Mouse (Mus musculus): ENCODE measurements around the gene Cbarp. TPM values are rescaled to one million over a fixed set of nuclear protein-coding genes. Genes with fewer than 3 reads are reported as not detected.
A peak's percentile ranks its signal among the peaks of the same experiment; 100 is the strongest.

Cbarp gene
- polyA plus RNA-seq, 1 experiment from 2014 or later = 2.6 TPM

- no peak overlapping the region for H3K9ac ChIP-seq (ENCODE audit: low read length)
- no peak overlapping the region for H3K27ac ChIP-seq (replicated peaks in 1 of 2; ENCODE audit: control insufficient read depth in 1 of 2, insufficient read depth in 1 of 2, low read depth in 2 of 2, low read length in 2 of 2)
- no peak for ATAC-seq (ENCODE audit: insufficient number of reproducible peaks, insufficient read depth, low FRiP score, low read depth)
- H3K36me3 ChIP-seq (ENCODE audit: control insufficient read depth, insufficient read depth, low read length) = peaks cover 33% of the 10 kb centered on the region
- no peaks in the 10 kb centered on the region for H3K9me3 ChIP-seq (ENCODE audit: control insufficient read depth, low read length)
- WGBS = 81% methylated on average over 10 of the region's 10 CpGs
- H3K4me1 ChIP-seq (ENCODE audit: control insufficient read depth in 2 of 2, insufficient read depth in 2 of 2, low read length in 2 of 2) = peaks cover 20 to 34% of the 10 kb centered on the region in 2 experiments
- H3K4me2 ChIP-seq (ENCODE audit: low read length) = no peak overlapping the region
- no peak overlapping the region for H3K4me3 ChIP-seq (ENCODE audit: control insufficient read depth in 1 of 2, insufficient read depth in 1 of 2, low read depth in 1 of 2, low read length in 2 of 2)
- H3K27me3 ChIP-seq (ENCODE audit: control insufficient read depth, insufficient read depth, low read length) = no peaks in the 10 kb centered on the region
Observed at GRCm38 (mm10) chr10:80173955-80174640, 33.5 kb upstream of the Cbarp start.

- Histone ChIP-seq H3K27ac (replicated peaks in 1 of 2; ENCODE audit: control insufficient read depth in 1 of 2, insufficient read depth in 1 of 2, low read depth in 2 of 2, low read length in 2 of 2) (peak overlapping the region; percentile 50 to 86), H3K9ac (ENCODE audit: low read length) (peak overlapping the region; percentile 71), H3K4me2 (ENCODE audit: low read length) (peak overlapping the region; percentile 74), H3K9me3 (ENCODE audit: control insufficient read depth, low read length) (no peaks in the 10 kb centered on the region), H3K27me3 (ENCODE audit: control insufficient read depth, insufficient read depth, low read length) (no peaks in the 10 kb centered on the region), H3K4me1 (ENCODE audit: control insufficient read depth in 2 of 2, insufficient read depth in 2 of 2, low read length in 2 of 2) (peaks cover 17 to 39% of the 10 kb centered on the region in 2 experiments), H3K4me3 (ENCODE audit: control insufficient read depth in 1 of 2, insufficient read depth in 1 of 2, low read depth in 1 of 2, low read length in 2 of 2) (peak overlapping the region; percentile 60), H3K36me3 (ENCODE audit: control insufficient read depth, insufficient read depth, low read length) (peaks cover 33% of the 10 kb centered on the region)
- 13% methylated on average over 11 of the region's 11 CpGs for WGBS
- ATAC-seq (ENCODE audit: insufficient number of reproducible peaks, insufficient read depth, low FRiP score, low read depth) = no peak
Observed at GRCm38 (mm10) chr10:80173358-80173757, 32.7 kb upstream of the Cbarp start.

DNA sequence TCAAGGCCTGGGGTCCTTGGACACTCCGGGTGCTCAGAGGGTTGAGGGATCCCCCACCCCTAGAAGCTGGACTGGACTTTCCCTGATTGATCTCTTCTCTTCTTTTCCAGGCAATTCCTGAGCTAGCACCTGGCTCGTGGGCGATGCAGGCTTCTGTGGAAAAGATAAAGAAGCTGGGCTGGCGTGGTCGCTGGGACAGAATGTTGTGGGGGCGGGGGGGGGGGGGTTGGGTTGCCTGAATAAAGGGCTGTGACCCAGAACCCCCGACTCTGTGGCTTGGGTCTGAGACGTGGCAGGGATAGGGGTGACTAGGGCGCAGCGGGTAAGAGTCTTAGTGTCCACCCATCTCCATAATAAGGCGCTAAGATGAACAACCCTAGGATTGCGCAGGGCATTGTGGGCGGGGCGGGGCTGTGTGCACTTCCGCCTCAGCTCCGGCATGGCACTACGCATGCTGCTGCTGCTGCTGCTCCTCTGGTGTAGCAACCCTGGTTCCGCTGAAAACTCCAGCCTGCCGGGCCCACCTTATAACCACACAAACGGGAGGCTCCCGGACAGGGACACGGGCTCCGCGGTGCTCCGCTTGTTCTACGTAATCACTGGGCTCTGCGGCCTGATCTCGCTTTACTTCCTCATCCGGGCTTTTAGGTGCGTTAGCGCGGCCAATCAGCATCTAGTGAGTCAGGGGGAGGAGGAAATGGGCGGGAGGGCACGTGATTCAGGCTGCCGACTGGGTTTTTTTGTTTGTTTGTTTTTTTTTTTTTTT is 32.1 kb upstream of the Cbarp start, which contains the start of gene 1600002K03Rik:
Gene 1600002K03Rik, plus strand, starts transcription at position 418 of the 766 bp plus-strand sequence.
- Histone ChIP-seq H3K4me2 (ENCODE audit: low read length) (peak within 1 kb of the TSS; percentile 74), H3K36me3 (ENCODE audit: control insufficient read depth, insufficient read depth, low read length) (peaks cover 33% of the 10 kb centered on the region), H3K4me1 (ENCODE audit: control insufficient read depth in 2 of 2, insufficient read depth in 2 of 2, low read length in 2 of 2) (peaks cover 10 to 33% of the 10 kb centered on the region in 2 experiments), H3K9me3 (ENCODE audit: control insufficient read depth, low read length) (no peaks in the 10 kb centered on the region), H3K27me3 (ENCODE audit: control insufficient read depth, insufficient read depth, low read length) (no peaks in the 10 kb centered on the region), H3K27ac (replicated peaks in 1 of 2; ENCODE audit: control insufficient read depth in 1 of 2, insufficient read depth in 1 of 2, low read depth in 2 of 2, low read length in 2 of 2) (peak within 1 kb of the TSS; percentile 66 to 86), H3K9ac (ENCODE audit: low read length) (peak within 1 kb of the TSS; percentile 71), H3K4me3 (ENCODE audit: control insufficient read depth in 1 of 2, insufficient read depth in 1 of 2, low read depth in 1 of 2, low read length in 2 of 2) (peak within 1 kb of the TSS; percentile 60)
- 5% methylated on average over 35 of the region's 35 CpGs for WGBS
- peak; percentile 47 for ATAC-seq (ENCODE audit: insufficient number of reproducible peaks, insufficient read depth, low FRiP score, low read depth)

- H3K9me3 ChIP-seq (ENCODE audit: control insufficient read depth, low read length) = no peaks in the 10 kb centered on the region
- peak overlapping the region; percentile 71 for H3K9ac ChIP-seq (ENCODE audit: low read length)
- WGBS = 82% methylated on average over 45 of the region's 45 CpGs
- ATAC-seq (ENCODE audit: insufficient number of reproducible peaks, insufficient read depth, low FRiP score, low read depth) = no peak
- peaks cover 33% of the 10 kb centered on the region for H3K36me3 ChIP-seq (ENCODE audit: control insufficient read depth, insufficient read depth, low read length)
- peak overlapping the region; percentile 74 for H3K4me2 ChIP-seq (ENCODE audit: low read length)
- H3K27me3 ChIP-seq (ENCODE audit: control insufficient read depth, insufficient read depth, low read length) = no peaks in the 10 kb centered on the region
- peak overlapping the region in 1 of 2 experiments; percentile 60; a peak in 1 of 4 replicates for H3K4me3 ChIP-seq (ENCODE audit: control insufficient read depth in 1 of 2, insufficient read depth in 1 of 2, low read depth in 1 of 2, low read length in 2 of 2)
- H3K4me1 ChIP-seq (ENCODE audit: control insufficient read depth in 2 of 2, insufficient read depth in 2 of 2, low read length in 2 of 2) = peaks cover 10 to 31% of the 10 kb centered on the region in 2 experiments
- H3K27ac ChIP-seq (replicated peaks in 1 of 2; ENCODE audit: control insufficient read depth in 1 of 2, insufficient read depth in 1 of 2, low read depth in 2 of 2, low read length in 2 of 2) = peak overlapping the region in 1 of 2 experiments; percentile 86; a peak in 2 of 4 replicates
Observed at GRCm38 (mm10) chr10:80171760-80172526, 31.3 kb upstream of the Cbarp start.

DNA sequence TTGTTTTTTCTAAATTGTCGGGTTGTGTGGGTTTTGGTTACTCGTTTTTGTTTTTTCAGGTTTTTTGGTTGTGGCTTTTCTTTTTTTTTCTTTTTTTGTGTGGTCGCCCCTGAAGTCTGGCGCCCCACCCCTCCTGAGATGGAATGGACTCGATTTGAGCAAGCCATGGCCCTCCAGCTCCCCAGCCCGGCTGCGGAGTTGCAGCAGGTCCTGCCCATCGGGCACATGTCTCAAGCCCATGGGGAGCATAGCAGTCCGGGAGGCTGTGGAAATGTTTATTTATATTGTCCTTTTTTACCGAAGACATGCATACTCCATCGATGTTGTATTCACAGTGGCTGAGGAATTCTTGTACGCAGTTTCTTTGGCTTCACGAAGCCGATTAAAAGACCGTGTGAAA is 30.6 kb upstream of the Cbarp start:
- H3K27me3 ChIP-seq (ENCODE audit: control insufficient read depth, insufficient read depth, low read length) = no peaks in the 10 kb centered on the region
- no peak for ATAC-seq (ENCODE audit: insufficient number of reproducible peaks, insufficient read depth, low FRiP score, low read depth)
- no peak overlapping the region for H3K27ac ChIP-seq (replicated peaks in 1 of 2; ENCODE audit: control insufficient read depth in 1 of 2, insufficient read depth in 1 of 2, low read depth in 2 of 2, low read length in 2 of 2)
- H3K4me2 ChIP-seq (ENCODE audit: low read length) = no peak overlapping the region
- WGBS = 92% methylated on average over 15 of the region's 15 CpGs
- H3K9ac ChIP-seq (ENCODE audit: low read length) = no peak overlapping the region
- H3K9me3 ChIP-seq (ENCODE audit: control insufficient read depth, low read length) = no peaks in the 10 kb centered on the region
- H3K36me3 ChIP-seq (ENCODE audit: control insufficient read depth, insufficient read depth, low read length) = peaks cover 33% of the 10 kb centered on the region
- H3K4me1 ChIP-seq (ENCODE audit: control insufficient read depth in 2 of 2, insufficient read depth in 2 of 2, low read length in 2 of 2) = peaks cover 10 to 38% of the 10 kb centered on the region in 2 experiments
- H3K4me3 ChIP-seq (ENCODE audit: control insufficient read depth in 1 of 2, insufficient read depth in 1 of 2, low read depth in 1 of 2, low read length in 2 of 2) = no peak overlapping the region

DNA sequence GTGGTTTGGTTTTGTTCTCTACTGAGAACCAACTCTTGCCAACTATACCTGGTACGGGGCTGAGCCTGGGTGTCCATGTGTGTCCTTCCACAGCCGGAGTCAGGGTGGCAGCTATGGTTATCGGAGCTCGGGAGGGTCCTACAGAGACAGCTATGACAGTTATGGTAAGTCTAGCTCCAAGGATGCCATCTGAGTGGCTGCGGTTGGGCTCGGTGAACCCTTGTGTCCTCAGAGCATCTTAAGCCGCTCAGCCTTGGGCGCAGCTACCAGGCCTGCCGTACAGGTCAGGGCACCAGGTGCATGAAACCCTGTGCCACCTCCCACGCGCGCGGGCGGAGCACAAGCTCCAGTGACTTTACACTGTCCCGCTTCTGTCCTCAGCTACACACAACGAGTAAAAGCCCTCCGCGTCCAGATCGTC is 30.0 kb upstream of the Cbarp start:
- Histone ChIP-seq H3K4me2 (ENCODE audit: low read length) (no peak overlapping the region), H3K9me3 (ENCODE audit: control insufficient read depth, low read length) (no peaks in the 10 kb centered on the region), H3K4me1 (ENCODE audit: control insufficient read depth in 2 of 2, insufficient read depth in 2 of 2, low read length in 2 of 2) (peaks cover 15 to 44% of the 10 kb centered on the region in 2 experiments), H3K9ac (ENCODE audit: low read length) (no peak overlapping the region), H3K27me3 (ENCODE audit: control insufficient read depth, insufficient read depth, low read length) (no peaks in the 10 kb centered on the region), H3K27ac (replicated peaks in 1 of 2; ENCODE audit: control insufficient read depth in 1 of 2, insufficient read depth in 1 of 2, low read depth in 2 of 2, low read length in 2 of 2) (no peak overlapping the region), H3K4me3 (ENCODE audit: control insufficient read depth in 1 of 2, insufficient read depth in 1 of 2, low read depth in 1 of 2, low read length in 2 of 2) (no peak overlapping the region), H3K36me3 (ENCODE audit: control insufficient read depth, insufficient read depth, low read length) (peaks cover 33% of the 10 kb centered on the region)
- no peak for ATAC-seq (ENCODE audit: insufficient number of reproducible peaks, insufficient read depth, low FRiP score, low read depth)
- 95% methylated on average over 19 of the region's 19 CpGs for WGBS

DNA sequence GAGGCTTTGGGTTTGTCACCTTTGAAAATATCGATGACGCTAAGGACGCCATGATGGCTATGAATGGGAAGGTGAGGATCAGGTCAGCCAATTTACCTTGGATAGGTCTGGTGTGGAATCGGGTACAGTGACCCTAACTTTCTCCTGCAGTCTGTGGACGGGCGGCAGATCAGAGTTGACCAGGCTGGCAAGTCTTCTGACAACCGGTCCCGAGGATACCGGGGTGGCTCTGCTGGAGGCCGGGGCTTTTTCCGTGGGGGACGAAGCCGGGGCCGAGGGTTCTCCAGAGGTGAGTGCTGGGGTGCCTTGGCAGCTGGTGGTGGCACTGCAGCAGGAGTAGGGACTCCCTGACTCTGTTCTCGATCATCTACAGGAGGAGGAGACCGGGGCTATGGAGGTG is 29.4 kb upstream of the Cbarp start:
- peaks cover 33% of the 10 kb centered on the region for H3K36me3 ChIP-seq (ENCODE audit: control insufficient read depth, insufficient read depth, low read length)
- H3K4me1 ChIP-seq (ENCODE audit: control insufficient read depth in 2 of 2, insufficient read depth in 2 of 2, low read length in 2 of 2) = peaks cover 19 to 49% of the 10 kb centered on the region in 2 experiments
- no peak for ATAC-seq (ENCODE audit: insufficient number of reproducible peaks, insufficient read depth, low FRiP score, low read depth)
- 98% methylated on average over 16 of the region's 16 CpGs for WGBS
- no peaks in the 10 kb centered on the region for H3K27me3 ChIP-seq (ENCODE audit: control insufficient read depth, insufficient read depth, low read length)
- H3K9ac ChIP-seq (ENCODE audit: low read length) = no peak overlapping the region; the same call in 1 of the 2 replicates
- H3K9me3 ChIP-seq (ENCODE audit: control insufficient read depth, low read length) = no peaks in the 10 kb centered on the region
- no peak overlapping the region for H3K4me3 ChIP-seq (ENCODE audit: control insufficient read depth in 1 of 2, insufficient read depth in 1 of 2, low read depth in 1 of 2, low read length in 2 of 2)
- H3K4me2 ChIP-seq (ENCODE audit: low read length) = no peak overlapping the region
- no peak overlapping the region for H3K27ac ChIP-seq (replicated peaks in 1 of 2; ENCODE audit: control insufficient read depth in 1 of 2, insufficient read depth in 1 of 2, low read depth in 2 of 2, low read length in 2 of 2)
